Mouse (Mus musculus) hindbrain, embryonic 10.5 days (tissue): ENCODE results near the gene Itpkb. TPM values are rescaled to one million over a fixed set of nuclear protein-coding genes. Genes with fewer than 3 reads are reported as not detected.
A peak's percentile ranks its signal among the peaks of the same experiment; 100 is the strongest.

Experiments
- DNase-seq: peaks from one replicate; pipeline ENCODE4 v3.0.0-alpha.2; 2017; ENCODE audit warnings: low spot score
- H3K27ac ChIP-seq: fragments of 300-500 bp; sonication (generic); 2 replicates; pipeline ENCODE4 v1.5.1; 2016; ENCODE audit warnings: mild to moderate bottlenecking, moderate library complexity
- H3K27me3 ChIP-seq: fragments of 300-500 bp; sonication (generic); 2 replicates; pipeline ENCODE4 v1.6.1; 2016; ENCODE audit warnings: mild to moderate bottlenecking; ENCODE audit not compliant: poor library complexity, insufficient read depth, severe bottlenecking
- H3K36me3 ChIP-seq: fragments of 300-500 bp; sonication (generic); 2 replicates; pipeline ENCODE4 v1.6.1; 2016; ENCODE audit warnings: mild to moderate bottlenecking, moderate library complexity
- H3K4me1 ChIP-seq: fragments of 300-500 bp; sonication (generic); replicated peaks from 2 replicates; pipeline ENCODE4 v1.6.1; 2016; ENCODE audit warnings: mild to moderate bottlenecking
- H3K4me3 ChIP-seq: fragments of 300-500 bp; sonication (generic); 2 replicates; pipeline ENCODE4 v1.5.1; 2016; ENCODE audit warnings: mild to moderate bottlenecking, moderate library complexity
- H3K9me3 ChIP-seq: fragments of 300-500 bp; sonication (generic); 2 replicates; pipeline ENCODE4 v1.6.1; 2016; ENCODE audit warnings: mild to moderate bottlenecking, moderate library complexity
- WGBS: fragments of 180-500 bp; shearing (Covaris S2); methylation state at CpG from one replicate; pipeline ENCODE4 v1.1.7; 2016; 5-methylcytosine and 5-hydroxymethylcytosine counted together
- polyA plus RNA-seq: library from polyadenylated mRNA; unstranded; fragments of >200 nt; fragmentation: Nextera tagmentation; extraction: Ambion mirVana; gene quantifications from 2 replicates; pipeline ENCODE4 v1.2.1, GENCODE M21; 2016

The Itpkb gene
- polyA plus RNA-seq, 1 experiment from 2014 or later, result 4.2 TPM

DNA sequence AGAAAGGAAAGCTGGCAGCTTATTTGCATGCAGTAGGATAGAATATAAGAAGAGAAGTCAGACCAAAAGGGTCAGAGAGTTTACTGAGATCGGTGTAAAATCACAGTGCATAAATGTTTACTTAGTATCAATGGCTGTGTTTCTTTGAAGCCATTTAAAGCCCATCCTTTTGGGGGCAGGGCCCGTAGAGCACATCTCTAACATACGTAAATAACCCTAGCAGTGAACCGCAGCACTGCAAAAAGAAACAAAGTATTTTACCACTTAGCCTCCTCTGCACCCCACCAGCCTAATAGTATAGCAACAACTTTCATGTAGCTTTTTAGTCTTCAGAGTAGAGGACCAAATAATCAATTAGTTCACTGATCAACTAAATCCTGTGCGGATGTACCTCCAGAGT is 67.4 kb downstream of the Itpkb start:
- 70% methylated on average over 5 of the region's 5 CpGs for WGBS
- DNase-seq, result no peak
- Histone ChIP-seq H3K9me3 (no peaks in the 10 kb centered on the region), H3K4me3 (no peak overlapping the region), H3K27me3 (no peaks in the 10 kb centered on the region), H3K4me1 (0 out of 2 replicates have a peak, but pooled peaks cover 3% of the 10 kb centered on the region), H3K36me3 (no peaks in the 10 kb centered on the region), H3K27ac (no peak overlapping the region)

DNA sequence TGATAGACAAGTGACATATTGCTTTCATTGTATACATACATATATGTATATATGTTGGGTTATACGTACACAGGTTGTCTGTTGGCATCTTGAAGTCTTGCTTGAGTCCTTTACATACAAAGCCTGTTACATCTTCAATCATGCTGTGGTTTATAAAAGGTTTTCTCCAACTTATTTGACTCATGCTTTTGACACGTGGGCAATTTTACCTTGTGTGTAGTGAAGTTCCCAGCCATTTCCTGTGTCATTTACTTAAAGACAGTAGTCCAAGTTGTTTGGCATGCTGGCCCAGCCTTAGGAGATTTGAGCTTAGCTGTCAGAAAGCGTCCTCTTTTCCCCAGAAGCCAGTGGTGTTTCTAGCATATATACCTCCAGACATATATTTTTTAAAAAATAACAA is 68.2 kb downstream of the Itpkb start:
- no peak overlapping the region for H3K27ac ChIP-seq
- H3K9me3 ChIP-seq, result no peaks in the 10 kb centered on the region
- WGBS, result 80% methylated on average over 3 of the region's 3 CpGs

DNA sequence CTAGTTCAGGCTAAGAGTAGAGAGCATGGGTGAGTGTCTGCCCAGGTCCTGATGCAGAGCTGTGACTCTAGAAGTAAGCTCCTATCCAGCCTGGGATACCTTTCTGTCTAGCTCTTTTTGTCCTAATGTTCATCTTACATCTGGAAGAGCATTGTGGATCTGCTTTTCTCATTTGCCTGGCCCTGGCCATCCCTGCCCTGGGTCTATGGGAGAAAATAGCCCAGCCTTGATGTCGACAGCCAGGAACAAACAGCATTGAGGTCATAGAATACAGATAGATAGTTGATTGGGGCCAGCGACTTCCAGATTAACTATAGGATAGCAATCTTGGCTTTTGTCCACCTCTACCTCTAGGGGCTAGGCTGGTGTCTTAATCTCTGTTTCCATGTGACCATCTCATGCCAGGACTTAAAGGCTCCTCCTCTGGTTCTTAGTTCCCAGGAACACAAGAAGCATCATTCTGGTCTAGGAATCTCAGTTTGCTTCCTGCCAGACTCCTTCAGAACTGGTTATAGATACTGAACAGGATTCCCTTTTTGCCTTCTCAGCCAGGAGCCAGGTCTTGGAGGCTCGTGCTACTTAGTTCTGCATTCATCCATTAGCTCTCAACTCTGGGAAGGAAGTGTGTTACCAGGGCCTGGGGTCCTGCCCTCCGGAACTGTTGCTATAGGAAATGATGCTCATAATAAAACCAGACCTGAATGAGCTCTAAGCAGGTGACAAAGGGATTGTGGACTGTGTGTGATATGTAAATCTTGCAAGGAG is 70.6 kb downstream of the Itpkb start:
- WGBS, result 83% methylated on average over 4 of the region's 4 CpGs
- Histone ChIP-seq H3K4me3 (no peak overlapping the region), H3K36me3 (no peaks in the 10 kb centered on the region), H3K27me3 (no peaks in the 10 kb centered on the region), H3K9me3 (no peaks in the 10 kb centered on the region), H3K4me1 (peaks cover 18% of the 10 kb centered on the region), H3K27ac (no peak overlapping the region)
- no peak for DNase-seq

More for the DNA sequence above, 68.2 kb downstream of the Itpkb start:
- DNase-seq, result no peak
- Histone ChIP-seq H3K36me3 (no peaks in the 10 kb centered on the region), H3K27me3 (no peaks in the 10 kb centered on the region), H3K4me1 (peaks cover 5% of the 10 kb centered on the region), H3K4me3 (no peak overlapping the region)

DNA sequence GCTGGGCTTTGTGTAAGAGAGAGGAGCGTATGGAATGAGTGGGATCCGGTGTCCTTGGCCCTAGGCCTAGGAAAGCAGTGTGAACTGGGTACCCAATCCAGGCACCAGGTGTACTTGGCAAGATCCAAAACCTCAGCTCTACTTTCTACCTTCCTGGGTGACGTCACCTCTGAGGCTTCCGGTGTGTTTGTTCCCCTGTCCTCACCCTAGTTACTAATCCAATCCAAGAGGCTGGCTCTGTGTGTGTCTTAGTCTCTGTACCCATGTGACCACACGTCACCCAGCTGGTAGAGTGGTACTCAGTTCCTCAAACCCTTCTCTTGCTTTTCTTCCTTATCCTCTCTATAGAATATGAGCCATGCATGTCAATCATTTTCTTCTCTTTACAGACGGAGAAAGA is 71.4 kb downstream of the Itpkb start:
- 86% methylated on average over 6 of the region's 6 CpGs for WGBS
- Histone ChIP-seq H3K27me3 (no peaks in the 10 kb centered on the region), H3K4me1 (peaks cover 24% of the 10 kb centered on the region), H3K4me3 (no peak overlapping the region), H3K9me3 (no peaks in the 10 kb centered on the region), H3K27ac (no peak overlapping the region), H3K36me3 (no peaks in the 10 kb centered on the region)
- DNase-seq, result no peak

DNA sequence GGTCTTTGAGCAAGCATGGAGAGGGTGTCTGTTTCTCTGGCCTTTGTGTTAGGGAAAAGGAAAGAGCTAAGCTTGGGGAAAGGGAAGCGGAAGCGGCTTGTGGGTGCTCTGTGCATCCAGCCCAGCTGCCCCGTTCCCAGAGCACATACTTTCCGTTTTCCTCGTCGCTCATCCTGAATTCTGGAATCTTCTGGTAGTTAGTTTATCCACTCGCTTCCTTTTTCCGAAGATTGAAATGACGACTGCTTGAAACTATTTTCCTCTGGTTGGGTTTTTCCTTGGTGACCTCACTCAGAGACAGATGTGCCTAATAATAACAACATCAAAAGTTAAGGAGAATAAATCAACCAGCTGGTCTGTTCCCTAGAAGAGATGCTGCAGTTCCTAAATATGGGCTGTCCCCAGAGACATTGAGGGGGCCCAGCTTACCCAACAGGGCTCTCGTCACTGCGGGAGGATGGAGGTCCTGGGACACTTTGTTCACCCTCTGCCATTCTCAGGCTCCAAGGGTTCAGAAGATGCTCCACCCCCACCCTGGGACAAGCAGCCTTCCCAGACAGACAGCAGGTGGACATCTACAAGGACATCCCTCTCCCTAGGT is 72.3 kb downstream of the Itpkb start:
- no peaks in the 10 kb centered on the region for H3K27me3 ChIP-seq
- WGBS, result 90% methylated on average over 11 of the region's 11 CpGs
- H3K9me3 ChIP-seq, result no peaks in the 10 kb centered on the region
- peaks cover 32% of the 10 kb centered on the region for H3K4me1 ChIP-seq
- H3K27ac ChIP-seq, result 0 out of 2 replicates have a peak overlapping the region, but pooled peaks have one; percentile 5
- no peak for DNase-seq
- H3K36me3 ChIP-seq, result no peaks in the 10 kb centered on the region
- H3K4me3 ChIP-seq, result no peak overlapping the region

DNA sequence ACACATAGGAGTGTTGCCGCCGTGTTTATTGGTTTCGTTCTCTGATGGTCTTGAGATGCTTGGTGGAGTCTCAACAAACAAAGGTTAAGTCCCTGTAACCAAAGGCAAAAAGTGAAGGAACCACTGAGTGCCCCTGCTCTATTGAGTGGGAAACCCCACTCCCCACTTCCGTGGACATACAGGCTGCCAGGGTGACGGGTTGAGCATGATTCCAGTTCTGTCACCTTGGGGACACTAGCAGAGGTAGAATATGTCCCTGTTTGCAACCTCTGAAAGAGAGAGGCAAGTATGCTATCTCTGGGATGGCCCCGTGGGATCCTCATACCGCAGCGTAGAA is 73.0 kb downstream of the Itpkb start:
- H3K27ac ChIP-seq, result no peak overlapping the region
- H3K4me1 ChIP-seq, result peaks cover 38% of the 10 kb centered on the region
- 93% methylated on average over 8 of the region's 8 CpGs for WGBS
- no peak overlapping the region for H3K4me3 ChIP-seq
- no peaks in the 10 kb centered on the region for H3K36me3 ChIP-seq
- no peaks in the 10 kb centered on the region for H3K27me3 ChIP-seq
- DNase-seq, result no peak
- H3K9me3 ChIP-seq, result no peaks in the 10 kb centered on the region

DNA sequence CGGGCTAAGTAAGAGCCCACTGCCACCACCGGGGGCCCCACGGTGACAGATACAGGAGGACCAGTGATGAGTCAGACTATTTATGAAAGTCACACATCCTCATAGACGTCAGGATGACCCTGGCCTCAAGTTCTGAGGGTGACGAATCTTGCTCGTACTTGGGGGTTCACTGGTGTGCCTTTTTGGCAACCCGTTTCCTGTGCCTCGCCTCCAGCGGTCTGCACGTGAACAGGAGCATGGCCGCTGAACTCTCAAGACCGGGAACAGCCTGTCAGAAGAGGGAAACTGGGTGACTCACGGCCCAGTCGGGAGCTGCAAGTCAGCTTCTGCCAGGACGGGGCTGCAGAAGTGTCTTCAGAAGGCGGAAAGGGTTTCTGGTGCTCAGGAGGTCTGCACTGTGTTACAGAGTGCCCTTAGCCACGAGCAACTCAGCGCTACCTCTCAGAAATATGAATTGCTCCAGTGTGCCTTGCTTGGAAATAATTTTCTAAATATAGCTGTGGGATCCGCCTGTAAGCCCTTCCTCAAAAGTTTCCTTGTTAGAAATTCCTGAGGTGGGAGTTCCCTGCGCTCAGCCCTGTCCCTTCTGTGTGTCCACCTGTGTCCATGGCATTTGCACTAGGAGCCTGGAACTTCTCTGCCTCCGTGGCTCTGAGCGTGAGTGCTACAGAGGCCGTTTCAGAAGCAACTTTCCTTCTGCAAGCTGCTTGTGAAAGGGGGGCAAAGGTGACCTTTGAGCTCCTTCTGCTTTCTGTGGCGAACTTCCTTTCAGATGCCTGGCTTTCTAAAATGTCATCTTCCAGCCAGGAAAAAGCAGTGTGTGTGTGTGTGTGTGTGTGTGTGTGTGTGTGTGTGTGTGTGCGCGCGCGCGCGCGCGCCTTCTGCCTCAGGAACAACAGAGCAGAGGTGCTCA is 73.7 kb downstream of the Itpkb start:
- no peaks in the 10 kb centered on the region for H3K36me3 ChIP-seq
- H3K9me3 ChIP-seq, result no peaks in the 10 kb centered on the region
- H3K4me1 ChIP-seq, result peaks cover 42% of the 10 kb centered on the region
- H3K27ac ChIP-seq, result peak overlapping the region; percentile 62
- H3K4me3 ChIP-seq, result no peak overlapping the region
- H3K27me3 ChIP-seq, result no peaks in the 10 kb centered on the region
- whole genome bisulfite sequencing, result 75% methylated on average over 32 of the region's 32 CpGs
- DNase-seq, result no peak

DNA sequence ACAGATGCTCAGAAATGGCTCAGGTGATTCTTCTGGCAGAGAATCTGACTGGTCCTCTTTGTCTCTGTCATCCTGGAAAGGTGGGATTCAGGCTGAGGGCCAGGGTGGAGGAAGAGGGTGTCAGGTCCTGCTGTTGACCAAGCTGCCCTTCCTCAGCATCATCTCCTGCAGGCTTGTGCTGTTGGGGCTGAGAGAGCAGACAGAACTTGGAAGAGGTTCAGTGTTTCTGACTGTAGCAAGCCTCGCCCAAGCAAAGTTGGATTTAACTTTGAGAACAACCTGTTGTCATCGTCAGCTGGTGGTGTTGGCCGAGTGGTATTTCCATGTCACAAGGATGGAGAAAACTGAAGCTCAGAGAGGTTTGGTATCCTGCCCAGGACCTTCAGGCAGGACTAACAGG is 74.4 kb downstream of the Itpkb start:
- no peak for DNase-seq
- no peaks in the 10 kb centered on the region for H3K9me3 ChIP-seq
- no peaks in the 10 kb centered on the region for H3K36me3 ChIP-seq
- no peak overlapping the region for H3K4me3 ChIP-seq
- no peaks in the 10 kb centered on the region for H3K27me3 ChIP-seq
- H3K27ac ChIP-seq, result peak overlapping the region; percentile 57
- peaks cover 50% of the 10 kb centered on the region for H3K4me1 ChIP-seq
- 92% methylated on average over 3 of the region's 3 CpGs for WGBS

DNA sequence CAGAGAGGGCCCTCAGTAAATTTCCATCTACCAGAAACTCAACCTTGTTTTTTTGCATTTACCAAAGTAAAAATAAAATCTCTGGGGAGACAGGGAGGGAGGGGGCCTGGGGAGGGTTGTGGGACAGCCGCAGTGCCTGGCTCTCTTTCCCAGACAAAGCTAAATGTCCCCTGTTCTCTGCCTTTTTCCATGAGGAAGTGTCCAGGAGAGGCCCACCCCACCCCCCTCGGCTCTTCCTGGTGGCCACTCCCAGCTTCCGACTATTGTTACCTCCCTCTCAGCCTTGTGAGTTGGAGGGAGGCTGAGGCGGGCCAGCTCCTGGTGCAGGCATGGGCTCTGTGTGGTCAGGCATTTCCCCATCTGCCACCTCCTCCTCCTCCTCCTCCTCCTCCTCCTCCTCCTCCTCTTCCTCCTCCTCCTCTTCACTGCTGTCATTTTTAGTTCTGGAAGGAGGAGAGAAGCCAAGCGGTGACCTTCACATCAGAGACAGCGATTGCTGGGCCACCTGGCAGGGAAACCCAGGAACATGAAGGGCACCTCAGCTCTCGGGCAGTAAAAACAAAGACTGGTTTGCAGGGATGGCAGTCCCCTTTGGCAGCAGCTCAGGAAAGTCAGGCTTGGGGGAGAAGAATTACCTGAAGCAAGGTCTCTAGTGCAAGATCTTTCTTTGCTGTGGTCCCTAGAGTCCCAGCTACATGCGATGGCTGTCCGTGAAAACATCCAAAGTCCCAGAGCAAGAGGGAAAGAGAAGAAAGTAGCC is 75.5 kb downstream of the Itpkb start:
- Histone ChIP-seq H3K27ac (peak overlapping the region; percentile 41; the same call in 1 of the 2 replicates), H3K36me3 (no peaks in the 10 kb centered on the region)
- WGBS, result 83% methylated on average over 9 of the region's 9 CpGs

DNA sequence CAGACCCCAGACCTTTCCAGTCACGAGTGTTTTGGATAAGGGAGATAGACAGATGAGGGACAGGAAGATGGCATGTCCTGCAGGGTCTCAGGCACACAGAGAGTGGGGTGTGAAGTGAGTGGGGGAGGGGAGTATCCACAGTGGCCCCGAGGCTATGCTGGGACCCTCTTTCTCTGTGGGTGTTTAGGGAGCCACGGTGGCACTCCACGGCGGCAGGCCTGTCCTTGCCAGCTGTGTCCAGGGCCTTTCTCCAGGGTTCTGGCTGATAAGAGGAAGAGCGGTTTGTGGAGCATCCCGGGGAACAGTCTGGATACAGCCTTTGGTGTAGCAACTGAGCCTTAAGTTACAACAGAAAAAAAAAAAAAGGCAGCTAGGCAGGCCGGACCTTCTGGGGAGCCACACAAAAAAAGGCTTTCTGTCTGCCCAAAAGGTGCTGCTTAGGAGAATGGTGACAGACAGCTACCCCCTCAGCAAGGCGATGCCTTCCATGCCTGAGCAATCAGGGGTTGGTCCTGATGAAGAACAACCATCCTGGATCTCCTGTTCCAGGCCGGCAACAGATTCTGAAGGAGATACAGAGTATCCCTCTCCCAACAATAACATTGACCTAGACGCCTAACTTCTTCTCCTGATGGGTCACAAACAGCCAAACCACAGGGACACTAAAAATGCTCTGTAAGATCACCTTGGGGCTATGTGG is 76.2 kb downstream of the Itpkb start:
- Histone ChIP-seq H3K9me3 (no peaks in the 10 kb centered on the region), H3K4me1 (peaks cover 50% of the 10 kb centered on the region), H3K4me3 (no peak overlapping the region), H3K27me3 (no peaks in the 10 kb centered on the region), H3K27ac (no peak overlapping the region), H3K36me3 (no peaks in the 10 kb centered on the region)
- 76% methylated on average over 11 of the region's 11 CpGs for WGBS
- no peak for DNase-seq

More for the DNA sequence above, 75.5 kb downstream of the Itpkb start:
- DNase-seq, result no peak
- Histone ChIP-seq H3K4me3 (no peak overlapping the region), H3K27me3 (no peaks in the 10 kb centered on the region), H3K4me1 (peaks cover 50% of the 10 kb centered on the region), H3K9me3 (no peaks in the 10 kb centered on the region)

DNA sequence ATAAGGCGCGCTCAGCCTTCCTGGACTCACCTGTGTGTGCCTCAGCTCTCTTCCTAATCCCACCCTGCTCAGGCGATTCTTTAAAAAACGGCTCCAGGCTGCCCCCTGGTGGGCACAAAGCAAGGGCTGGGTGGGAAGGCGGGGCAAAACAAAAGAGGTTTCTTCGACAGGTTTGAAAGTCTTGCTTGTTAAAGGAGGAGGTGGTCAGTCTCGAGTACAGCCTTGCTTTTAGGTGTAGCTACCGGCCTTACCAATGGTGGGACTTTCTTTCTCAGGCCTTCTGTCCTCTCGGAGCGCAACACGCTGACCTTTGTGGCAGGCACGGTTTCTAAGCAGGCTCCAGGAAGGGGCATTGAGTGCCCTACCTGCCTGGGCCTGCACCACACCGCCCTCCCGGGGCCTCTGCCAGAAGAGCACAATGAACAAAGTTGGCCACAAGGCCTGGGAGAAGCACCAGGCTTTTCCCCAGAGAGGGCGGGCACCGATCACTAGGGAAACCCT is 76.9 kb downstream of the Itpkb start:
- DNase-seq, result peak; percentile 85
- WGBS, result 10% methylated on average over 16 of the region's 16 CpGs
- Histone ChIP-seq H3K36me3 (no peaks in the 10 kb centered on the region), H3K4me1 (peaks cover 50% of the 10 kb centered on the region), H3K4me3 (peak overlapping the region; percentile 40), H3K27me3 (no peaks in the 10 kb centered on the region), H3K9me3 (no peaks in the 10 kb centered on the region), H3K27ac (peak overlapping the region; percentile 78)
